Mouse (Mus musculus) activated CD4-positive, CD25-positive, alpha-beta regulatory T cell, adult 4 months (primary cell): Measurements from ENCODE around the gene Pagr1a. TPM values are rescaled to one million over a fixed set of nuclear protein-coding genes. Genes with fewer than 3 reads are reported as not detected.

ENCODE experiments used
- ATAC-seq: one replicate; pipeline ENCODE4 v1.8.0; 2017
- polyA plus RNA-seq, 2 experiments: library from polyadenylated mRNA; unstranded; fragments of 100-300 nt; shearing (Covaris generic); gene quantifications; one replicate each; pipeline ENCODE4 v1.2.1; 2017

The Pagr1a gene
- 10 to 100 TPM; 39.6 to 56.7 TPM for polyA plus RNA-seq

DNA sequence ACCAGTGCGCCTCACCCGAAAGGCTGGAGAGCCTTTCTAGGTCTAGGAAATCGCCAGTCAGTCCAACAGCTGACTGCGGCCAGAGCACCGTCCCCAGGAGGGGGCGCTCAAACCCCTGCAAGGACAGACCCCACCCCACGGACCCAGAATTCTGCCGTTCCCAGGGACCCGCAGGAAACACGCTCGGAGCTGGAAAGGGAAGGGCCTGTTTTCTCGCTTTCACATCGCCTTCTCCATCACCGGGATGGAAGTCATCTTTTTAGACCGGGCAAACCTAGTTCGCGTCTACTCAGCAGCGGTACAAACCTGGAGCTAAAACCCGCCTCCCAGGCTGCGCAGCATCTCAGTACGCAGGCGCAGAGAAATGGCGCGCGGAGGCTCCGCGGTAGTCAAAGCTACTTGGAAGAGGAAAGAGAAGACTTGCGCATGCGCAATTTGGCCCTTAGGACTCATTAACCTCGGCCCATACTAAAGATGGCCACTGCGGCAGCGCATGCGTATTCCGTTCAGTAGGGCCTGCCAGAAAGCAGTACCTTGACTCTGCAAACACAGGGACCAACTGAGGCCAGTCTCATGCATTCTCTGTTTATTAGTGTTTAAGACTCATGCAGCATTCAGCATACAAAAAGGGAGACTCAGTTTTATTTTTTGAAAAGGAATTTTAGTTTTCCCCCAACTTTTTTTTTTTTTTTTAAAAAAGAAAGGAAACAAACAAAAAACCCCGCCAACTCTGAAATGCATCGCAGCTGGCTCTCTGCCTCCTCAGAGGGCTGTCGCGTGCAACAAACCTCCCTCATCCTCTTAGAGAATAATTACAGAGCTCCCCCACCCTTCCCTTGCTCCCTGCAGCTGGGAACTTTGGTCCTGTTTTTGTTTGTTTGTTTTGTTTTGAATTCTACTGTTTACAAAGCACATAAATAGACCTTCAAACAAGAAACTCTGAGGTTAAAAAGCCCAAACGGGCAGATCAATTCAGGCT lies at the start of gene Pagr1a:
Gene Pagr1a (minus strand): TSS at position 382 of the 979 bp plus-strand sequence.
- ATAC-seq, result peak; percentile 68

GRCm38 (mm10) chr7:127066317-127066716 lies 49.2 kb upstream of the Pagr1a start:
- no peak for ATAC-seq

DNA sequence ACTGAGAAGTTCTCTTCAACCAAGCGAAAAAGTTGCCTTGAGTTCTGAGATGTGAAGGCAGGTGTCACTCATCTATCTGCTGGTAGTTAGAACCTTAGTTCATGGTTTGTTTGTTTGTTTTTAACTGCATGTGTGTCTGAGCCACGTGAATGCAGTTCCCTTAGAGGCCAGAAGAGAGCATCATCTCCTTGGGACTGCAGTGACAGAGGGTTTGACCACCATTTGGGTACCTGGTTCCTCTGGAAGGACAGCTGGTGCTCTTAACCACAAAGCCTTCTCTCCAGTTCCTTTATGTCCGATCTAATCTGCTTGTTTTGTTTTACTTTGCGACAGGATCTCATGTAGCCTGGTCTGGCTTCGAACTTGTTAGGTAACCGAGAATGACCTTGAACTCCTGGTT lies 48.4 kb upstream of the Pagr1a start:
- ATAC-seq, result no peak

GRCm38 (mm10) chr7:127055026-127055585 lies 38.0 kb upstream of the Pagr1a start:
- no peak for ATAC-seq

GRCm38 (mm10) chr7:127041851-127042672 lies 24.9 kb upstream of the Pagr1a start, which contains the start of gene Kif22:
Gene Kif22, minus strand, starts transcription at chr7:127042471.
- peak; percentile 80 for ATAC-seq

GRCm38 (mm10) chr7:127031244-127031643 lies 14.1 kb upstream of the Pagr1a start:
- peak; percentile 61 for ATAC-seq

- ATAC-seq, result no peak
Measured at GRCm38 (mm10) chr7:127030172-127030571, 13.0 kb upstream of the Pagr1a start.

DNA sequence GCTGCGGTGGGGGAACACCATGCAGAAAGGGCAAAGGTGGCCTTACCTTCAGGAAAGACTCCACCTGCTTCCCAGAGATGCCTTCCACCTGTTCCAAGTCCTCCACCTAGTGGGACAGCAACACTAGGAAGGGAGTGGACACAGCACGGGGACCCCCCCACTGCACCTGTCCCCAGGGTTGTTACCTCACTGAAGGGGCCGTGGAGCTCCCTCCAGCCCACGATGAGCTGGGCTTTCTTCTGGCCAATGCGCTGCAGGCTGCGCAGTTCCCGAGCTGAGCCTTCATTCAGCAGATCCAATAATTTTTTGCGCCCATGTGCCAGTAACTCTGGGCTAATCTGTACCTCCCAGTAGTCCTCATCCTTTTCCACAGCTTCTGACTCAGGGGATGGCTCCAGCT lies 10.7 kb upstream of the Pagr1a start:
- ATAC-seq, result no peak

DNA sequence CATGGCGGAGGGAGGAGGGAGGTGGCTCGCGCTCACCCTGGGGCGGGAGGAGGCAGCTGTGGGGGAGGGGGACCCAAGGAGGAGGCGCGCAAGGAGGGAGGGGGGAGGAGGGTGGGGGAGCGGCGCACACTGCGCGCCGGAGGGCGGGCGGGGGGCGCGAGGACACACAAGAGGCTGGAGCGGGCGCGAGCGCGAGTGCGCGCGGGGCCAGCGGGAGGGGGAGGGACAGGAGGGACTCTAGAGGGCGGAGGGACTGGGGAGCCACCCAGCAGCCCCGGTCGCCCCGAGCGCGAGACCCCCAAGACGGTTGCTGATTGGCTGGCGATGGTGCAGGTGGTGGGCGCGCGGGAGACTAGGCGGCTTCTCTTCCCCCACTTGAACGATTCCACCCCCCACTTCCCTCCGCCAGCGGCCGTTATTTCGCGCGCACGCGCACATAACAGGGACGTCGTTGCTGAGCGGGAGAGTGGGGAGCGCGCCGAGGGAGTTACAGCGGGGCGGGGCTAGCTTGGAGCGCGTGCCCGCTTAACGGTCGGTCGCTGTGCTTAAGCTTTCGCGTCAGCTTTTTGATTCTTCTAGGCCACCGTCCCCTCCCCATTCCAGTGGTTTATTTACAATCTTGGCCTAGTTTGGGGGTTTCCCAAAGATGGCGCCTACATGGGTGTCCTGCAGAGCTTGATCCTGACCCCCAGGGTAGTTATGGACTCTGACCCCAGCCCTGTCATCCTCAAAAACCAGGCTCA lies 10.0 kb upstream of the Pagr1a start, which contains the start of gene Maz:
Gene Maz (minus strand): TSS at position 54 of the 743 bp plus-strand sequence.
- peak; percentile 64 for ATAC-seq

- no peak for ATAC-seq
Measured at GRCm38 (mm10) chr7:127026616-127026983, 9.4 kb upstream of the Pagr1a start.

- ATAC-seq, result peak; percentile 7
Measured at GRCm38 (mm10) chr7:127026161-127026600, 9.0 kb upstream of the Pagr1a start.

DNA sequence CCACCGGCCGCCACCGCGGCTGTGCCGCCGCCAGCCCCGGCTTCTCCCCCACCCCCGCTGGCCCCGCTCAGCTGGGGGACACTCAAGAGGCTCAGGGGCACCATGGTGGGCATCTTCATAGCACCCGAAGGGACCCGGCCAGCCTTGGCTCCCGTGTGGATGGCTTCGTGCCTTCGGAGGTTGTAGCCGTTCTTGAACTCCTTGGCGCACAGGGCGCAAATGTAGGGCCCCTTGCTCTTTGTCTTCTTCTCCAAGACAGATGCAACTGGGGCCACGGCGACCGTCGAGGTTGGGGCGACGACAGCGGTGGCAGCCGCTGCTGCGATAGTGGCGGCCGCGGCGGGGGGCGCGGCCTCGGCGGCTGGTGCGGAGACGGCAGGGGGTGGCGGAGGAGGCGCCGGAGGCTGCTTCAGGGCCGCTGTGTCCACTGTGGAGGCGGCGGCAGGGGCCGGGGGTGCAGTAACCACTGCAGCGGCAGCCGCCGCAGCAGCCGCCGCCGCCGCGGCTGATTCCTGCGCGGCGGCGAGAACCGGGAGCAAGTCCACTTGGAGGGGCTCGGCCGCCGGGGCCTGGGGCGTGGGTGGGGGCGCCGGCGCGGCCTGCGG lies 8.5 kb upstream of the Pagr1a start:
- ATAC-seq, result no peak

- ATAC-seq, result peak; percentile 19
Measured at GRCm38 (mm10) chr7:127024755-127025555, 7.8 kb upstream of the Pagr1a start.

DNA sequence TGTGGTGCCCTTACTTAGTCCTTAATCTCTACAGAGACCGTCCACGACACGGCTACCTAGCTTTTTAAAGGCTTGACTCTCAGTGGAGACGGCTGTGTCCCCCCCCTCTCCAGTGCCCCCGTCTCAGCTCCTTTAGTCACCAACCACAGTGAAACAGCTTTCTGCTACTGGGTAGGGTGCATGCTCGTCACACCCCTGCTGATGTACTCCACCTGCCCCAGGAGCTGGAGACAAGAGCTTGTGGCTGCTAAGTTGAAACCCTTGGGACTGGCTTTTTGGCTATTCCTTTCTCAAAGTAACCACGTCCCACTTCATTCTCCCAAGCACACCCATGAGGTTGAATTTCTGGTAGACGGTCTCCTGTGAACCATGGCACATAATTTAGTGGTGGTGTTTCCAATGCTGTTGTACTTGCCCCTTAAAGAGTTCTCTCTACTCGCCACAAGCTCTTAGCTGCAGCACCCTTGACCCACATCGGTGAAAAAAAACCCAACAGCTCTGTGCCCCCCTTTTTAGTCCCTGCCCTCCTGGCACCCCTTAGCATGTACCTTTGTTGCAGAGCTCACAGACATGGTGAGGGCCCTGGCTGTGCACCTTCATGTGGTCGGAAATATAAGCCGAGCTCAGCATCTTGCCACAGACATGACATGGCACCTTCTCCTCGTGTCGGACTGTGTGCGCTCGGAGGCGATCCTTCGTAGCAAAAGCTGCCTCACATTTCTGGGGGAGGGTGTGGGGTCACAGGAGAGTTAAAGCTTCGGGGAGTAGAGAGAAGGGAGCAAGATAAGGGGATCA lies 6.9 kb upstream of the Pagr1a start:
- peak; percentile 13 for ATAC-seq

DNA sequence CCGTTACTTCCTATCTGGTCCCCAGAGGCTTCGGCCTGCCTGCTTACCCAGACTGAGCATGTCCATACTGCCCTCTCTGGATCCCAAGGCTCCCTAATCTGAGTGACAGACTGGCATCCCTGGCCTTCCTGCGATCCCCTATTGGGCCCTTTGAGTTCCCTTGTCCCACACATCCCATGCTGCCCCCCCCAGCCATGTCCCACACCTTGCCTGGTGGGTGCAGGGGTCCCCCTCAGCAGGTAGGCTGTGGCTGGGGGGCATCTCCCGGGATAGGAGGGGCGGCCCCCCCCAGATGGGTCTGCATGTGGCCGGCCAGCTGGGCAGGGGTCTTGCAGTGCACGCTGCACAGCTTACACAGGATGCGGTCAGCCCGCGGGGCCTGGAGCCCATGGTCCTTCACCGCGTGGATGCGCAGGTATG lies 6.1 kb upstream of the Pagr1a start:
- no peak for ATAC-seq

- ATAC-seq, result no peak
Measured at GRCm38 (mm10) chr7:127022528-127023271, 5.5 kb upstream of the Pagr1a start.

GRCm38 (mm10) chr7:127021563-127022527 lies 4.7 kb upstream of the Pagr1a start:
- ATAC-seq, result no peak
